Mouse (Mus musculus) mouse embryonic stem cell (cell line): ENCODE measurements around the gene Tmem106c.

Experiments used
- in situ Hi-C, 2 experiments: fragments of 300-500 bp; cut with MboI; formaldehyde crosslinking; loops; 1 replicate in 1 of 2; 3 replicates in 1 of 2; pipeline ENCODE4 v1.14.3; 2019 to 2020; ENCODE audit warnings: low sequenced_read_pairs in 2 of 2, low pct_unique_long_range_greater_than_20kb in 1 of 2, mixed read lengths in 1 of 2; ENCODE audit not compliant: unreplicated experiment in 1 of 2

Tmem106c gene

DNA sequence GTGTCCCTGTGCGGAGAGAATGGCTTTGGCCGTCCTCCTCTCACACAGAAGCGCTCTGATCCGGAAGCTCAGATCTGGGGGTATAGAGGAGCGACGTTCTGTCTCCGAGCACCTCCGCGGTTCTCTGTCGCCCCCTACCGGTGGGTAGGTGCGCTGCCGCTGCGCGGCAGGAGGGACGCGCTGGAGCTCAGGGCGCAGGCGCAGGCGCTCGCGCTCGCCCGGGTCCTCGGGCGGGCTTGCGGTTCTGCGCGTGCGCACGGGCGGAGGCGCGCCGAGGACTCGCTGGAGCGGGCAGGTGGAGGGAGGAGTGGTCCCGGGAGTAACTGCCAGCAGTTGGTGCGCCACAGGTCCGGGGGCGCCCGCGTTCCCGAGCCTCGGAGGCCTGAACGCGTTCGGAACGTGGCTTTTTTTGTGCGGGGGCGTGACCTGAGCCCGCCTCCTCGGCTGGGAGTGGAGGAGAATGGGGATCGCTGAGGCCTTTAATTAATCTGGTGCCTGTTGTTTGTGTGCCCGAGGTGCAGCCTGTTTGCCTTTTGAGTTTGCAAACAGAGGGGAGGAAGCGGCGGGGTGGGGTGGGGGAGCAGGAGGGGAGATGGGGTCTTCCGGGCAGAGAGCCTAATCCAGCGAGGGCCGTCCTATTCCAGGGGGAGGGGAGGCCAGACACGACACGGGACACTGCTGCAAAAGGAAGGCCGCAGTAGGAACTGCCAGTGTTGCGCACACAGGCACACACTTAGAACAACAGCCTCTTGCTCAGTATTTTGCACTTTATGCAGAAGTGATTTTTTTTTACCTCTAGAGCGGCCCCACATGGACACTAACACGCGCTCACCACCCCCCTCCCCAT is at the start of gene Tmem106c:
TSS of gene Tmem106c (plus strand) at position 212 of the 847 bp plus-strand sequence.
- in situ Hi-C loops, result no loop called here

DNA sequence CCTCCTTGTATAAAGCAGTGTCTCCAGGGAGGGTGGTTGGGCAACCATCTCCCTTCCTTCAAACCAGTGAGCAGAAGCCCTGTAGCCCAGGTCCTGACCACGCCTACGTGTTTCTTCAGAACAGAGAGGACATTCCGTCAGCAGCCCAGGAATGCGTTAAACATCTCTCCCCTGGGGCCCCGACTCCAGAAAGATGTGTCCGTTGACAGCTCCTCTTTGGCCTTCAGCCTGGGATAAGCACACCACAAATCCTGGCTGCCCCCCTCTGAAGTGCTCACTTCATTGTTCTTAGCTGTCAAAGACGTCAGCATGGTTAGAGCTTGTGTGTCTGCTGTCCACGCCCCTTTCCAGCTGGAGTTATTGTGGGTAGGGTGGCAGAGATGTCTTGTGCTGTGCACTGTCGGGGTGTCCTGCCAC is 49.7 kb upstream of the Tmem106c start:
- in situ Hi-C loops, result no loop called here

DNA sequence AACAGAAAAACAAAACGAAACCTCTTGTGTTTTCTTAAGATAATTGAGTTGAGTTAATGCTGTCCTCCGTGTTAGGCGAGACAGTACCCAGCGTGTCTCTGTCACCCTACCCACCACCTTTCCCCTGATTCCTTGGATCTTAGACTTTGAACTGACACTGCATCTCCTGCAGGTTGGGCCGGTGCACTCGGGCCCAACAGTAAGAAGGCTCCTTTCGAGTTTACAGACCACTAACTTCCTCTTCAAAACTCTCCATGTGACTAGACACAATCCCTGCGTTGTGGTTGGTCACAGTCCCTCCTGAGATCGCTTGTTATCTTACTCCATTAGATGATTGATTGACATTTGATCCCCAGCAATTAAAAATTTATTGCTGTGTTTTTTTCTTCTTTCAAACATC is 46.0 kb upstream of the Tmem106c start:
- in situ Hi-C loops, result no loop called here

DNA sequence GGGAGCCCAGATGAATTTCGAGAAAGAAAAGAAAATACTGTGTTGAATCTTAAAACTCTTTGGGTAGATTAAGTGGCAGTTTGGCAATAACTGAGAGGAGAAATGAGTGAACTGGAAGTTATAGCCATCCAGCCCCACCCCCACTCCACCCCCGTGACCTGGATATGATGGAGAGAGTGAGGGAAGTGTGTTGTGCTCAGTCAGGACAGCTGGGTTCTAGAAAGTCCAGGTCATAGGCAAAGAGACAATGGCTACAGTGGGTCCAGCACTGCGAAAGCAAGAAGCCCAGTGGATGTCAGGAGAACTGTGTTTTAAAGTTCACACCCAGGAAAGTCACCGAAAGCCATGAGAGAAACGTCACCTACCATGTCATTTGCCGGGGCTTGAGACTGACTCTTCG is 44.8 kb upstream of the Tmem106c start:
- in situ Hi-C loops, result no loop called here

DNA sequence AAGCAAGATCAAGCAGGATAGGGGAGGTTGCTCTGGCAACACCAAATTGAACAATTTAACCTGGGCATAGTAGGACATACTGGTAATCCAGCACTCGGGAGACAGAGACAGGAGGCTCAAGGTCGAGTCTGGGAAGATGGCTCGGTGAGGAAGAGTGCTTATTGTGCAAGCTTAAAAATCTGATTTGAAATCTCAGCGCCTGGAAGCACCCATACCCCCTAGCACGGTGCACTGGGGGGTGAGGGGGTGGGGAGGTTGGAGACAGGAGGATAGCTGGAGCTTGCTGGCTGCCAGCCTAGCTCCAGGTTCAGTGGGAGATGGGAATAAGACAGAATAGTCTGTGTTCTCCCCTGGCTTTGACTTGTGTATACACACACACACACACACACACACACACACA is 43.7 kb upstream of the Tmem106c start:
- in situ Hi-C loops, result no loop called here

DNA sequence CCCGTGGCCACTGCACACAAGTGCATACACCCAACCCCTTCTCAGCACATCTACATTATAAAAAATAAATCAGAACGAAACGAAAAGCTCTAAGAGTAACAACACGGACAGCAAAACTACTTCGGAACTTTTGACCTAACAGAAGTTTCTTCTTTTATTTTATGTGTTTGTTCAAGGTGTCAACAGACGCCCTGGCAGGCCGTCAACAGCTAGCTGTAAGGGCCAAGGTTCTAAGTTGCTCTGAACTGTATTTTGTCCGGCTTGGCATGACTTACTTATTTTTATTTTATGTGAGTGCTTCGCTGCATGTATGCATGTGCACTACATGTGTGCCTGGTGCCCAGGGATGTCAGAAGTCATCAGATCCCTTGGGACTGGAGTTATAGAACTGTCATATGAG is 42.2 kb upstream of the Tmem106c start:
- in situ Hi-C loops, result no loop called here

DNA sequence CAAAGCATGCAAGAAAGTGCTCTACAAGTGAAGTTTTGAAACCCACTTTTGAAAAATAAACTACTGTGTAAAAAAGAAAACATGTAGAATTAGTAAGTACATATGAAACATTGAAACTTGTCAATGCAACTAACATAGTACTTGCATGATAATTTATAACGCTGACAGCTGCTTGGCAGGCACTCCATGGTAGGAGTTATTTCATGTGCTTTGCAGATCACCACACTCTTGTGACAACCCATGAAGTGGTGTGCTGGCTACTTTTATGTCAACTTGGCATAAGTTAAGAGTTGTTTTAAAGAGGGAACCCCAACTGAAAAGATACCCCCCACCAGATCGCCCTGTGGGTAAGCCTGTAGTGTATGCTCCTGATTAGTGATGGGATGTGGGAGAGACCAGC is 41.6 kb upstream of the Tmem106c start:
- in situ Hi-C loops, result no loop called here

DNA sequence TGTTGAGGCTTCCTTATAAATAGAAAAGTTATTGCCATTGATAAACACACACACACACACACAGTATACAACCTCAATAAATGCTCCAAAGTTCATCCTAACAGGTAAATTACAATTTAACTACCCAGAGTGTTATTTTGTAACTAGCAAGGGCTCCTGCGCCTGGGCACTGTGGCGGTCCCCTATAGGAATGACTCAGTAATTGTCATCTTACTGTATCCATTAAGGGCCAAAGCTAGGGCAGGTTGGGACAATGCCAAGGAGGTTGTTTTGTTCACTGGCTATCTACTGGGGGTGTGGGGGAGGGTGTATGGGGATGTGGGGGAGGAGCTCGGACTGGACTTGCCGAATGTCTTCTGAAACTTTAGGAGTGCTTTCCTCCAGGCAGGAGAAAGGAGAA is 37.0 kb upstream of the Tmem106c start:
- in situ Hi-C loops, result no loop called here

DNA sequence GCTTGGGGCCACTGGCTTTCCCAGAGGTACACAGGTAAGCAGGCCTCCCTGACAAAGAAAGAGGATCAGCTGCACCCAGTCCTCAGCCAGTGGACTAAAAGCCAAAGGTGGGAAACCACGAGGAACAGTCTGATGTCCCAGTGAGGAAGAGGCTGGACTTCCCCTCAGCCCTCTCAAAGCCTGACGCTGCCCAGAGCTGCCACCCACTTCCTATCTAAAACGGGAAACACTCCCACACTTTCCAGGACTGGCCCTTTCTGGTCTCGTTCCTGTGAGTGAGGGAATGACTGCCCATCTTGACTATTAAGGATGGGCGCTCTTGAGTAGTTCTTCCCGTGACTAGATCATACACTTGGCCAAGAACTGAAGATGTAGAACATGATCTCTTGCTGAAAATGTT is 36.2 kb upstream of the Tmem106c start:
- in situ Hi-C loops, result no loop called here

DNA sequence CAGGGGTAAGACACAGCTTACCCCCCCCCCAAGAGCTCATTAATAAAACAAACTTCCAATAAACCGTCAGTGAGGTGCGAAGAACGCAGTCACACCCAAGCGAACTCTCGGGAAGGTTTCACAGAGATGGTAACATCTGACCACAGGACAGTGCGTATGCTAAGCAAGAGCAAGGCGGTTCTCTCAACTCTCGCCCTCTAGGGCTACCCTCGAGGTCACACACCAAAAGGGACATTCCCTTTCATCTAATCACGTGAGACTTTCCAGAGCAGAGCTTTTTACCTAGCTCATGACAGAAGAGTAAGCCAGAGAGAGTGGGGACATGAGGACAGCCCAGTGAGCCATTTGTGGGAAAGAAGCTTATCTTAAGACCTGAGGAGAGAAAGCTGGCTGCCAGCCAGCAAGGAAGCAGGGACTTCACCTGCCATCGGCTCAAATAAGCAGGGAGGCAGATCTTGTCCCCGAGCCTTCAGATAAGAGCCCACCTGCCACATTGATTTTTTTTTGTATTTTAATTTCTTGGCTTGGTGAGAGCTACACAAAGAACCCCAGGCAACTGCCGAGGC is 34.7 kb upstream of the Tmem106c start:
- in situ Hi-C loops, result no loop called here

DNA sequence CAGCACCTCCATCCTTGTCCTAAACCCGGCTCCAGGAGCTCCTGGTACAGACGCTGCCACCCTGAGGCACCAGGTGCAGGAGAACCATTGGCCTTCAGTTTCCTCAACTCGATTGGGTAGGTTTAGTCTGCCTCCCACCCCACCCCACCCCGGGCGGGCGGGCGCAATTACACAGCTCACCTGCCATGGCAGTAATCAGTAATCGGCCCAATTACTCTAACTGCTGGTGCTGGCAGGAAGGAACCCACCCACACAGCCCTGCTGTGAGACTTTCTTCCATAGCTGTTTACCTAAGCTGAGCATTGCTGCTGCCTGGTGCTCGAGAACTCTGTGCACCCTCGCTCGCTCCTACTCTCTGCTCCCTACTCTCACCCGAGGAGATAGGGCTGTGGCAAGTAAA is 31.6 kb upstream of the Tmem106c start:
- in situ Hi-C loops, result no loop called here

DNA sequence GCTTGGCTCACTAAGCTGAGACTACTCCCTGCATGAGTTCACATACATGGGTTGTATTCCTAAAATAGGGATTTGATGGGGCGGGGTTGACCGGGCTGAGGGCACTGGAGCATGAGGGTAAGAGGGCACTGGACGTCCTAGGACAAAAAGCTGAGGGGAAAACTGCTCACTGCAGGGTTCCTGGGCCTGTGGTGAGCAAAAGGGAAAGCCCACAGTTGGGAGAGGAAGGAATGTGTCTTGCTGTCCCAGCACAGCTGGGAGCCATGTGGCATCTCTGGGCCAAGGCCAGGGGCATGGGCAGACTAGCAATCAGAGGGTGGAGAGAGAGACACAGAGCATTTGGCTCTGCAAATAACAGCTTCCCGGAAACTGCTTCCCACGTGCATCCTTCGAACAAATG is 25.4 kb upstream of the Tmem106c start:
- in situ Hi-C loops, result no loop called here

DNA sequence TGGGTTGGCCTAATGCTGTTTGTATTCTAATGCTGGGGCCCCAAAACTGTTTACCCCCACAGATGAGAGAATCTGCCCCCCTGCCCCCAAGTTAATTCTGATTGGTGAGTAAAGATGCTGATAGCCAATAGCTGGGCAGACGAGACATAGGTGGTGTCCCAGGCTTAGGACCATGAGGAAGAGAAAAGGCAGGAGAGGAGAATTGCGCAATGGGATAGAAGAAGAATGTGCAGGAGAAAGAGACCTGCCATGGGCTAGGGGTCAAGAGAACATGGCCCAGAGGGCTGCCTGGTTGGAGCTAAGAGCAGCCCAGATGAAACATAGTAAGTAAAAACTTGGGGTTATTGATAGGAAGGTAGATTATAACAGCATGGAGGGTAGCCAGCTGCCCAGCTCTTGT is 23.9 kb upstream of the Tmem106c start:
- in situ Hi-C loops, result no loop called here

DNA sequence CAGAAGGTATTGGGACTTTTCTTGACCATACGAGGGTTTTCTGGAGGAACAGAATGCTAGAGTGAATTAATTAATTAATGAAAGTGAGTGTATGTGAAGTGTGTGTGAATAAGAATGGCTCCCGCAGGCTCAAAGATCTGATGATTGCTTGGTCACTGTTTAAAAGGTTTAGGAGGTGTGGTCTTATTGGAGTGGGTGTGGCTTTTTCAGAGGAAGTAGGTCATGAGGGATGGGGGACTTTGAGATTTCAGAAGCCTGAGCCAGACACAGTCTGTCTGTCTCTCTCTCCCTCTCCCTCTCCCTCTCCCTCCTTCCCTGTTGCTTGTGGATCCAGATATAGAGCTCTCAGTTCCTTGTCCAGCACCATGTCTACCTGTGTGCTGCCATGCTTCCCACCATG is 22.7 kb upstream of the Tmem106c start:
- in situ Hi-C loops, result no loop called here

DNA sequence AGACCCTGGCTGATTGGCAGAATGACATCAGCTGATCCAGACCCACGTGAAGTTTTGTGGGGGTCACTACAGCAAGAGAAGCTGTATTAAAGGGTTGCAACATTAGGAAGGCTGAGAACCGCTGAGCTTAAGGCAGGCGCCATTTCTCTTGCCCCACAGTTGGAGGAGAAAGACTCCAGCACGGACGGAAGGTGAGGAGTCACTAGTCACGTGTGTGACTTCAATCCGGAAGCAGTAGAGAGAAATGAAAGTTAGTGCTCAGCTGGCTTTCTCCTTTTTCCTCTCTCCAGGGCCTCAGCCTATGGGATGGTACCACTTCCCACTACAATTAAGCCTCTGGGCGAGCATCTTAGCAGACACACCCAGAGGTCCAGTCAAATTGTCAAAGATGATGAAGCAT is 21.5 kb upstream of the Tmem106c start:
- in situ Hi-C loops, result no loop called here

DNA sequence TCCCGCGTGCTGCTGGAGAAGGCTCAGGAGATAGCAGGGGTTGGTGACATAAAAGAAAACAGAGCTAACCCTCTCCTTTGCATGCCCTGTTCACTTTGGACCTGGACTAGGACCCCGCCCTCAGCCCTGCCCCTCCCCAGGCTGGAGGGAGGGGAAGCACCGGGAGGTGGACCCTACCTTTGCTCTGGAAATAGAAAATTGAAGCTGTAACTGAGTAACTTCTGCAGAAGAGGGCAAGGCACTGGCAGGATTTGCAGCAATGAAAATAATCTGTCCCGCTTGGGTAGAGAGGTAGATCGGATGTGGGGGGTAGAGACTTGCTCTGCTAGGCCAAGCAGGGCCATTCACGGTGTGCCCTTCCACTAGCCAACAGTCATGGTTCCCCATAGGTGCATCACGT is 20.6 kb upstream of the Tmem106c start:
- in situ Hi-C loops, result no loop called here

DNA sequence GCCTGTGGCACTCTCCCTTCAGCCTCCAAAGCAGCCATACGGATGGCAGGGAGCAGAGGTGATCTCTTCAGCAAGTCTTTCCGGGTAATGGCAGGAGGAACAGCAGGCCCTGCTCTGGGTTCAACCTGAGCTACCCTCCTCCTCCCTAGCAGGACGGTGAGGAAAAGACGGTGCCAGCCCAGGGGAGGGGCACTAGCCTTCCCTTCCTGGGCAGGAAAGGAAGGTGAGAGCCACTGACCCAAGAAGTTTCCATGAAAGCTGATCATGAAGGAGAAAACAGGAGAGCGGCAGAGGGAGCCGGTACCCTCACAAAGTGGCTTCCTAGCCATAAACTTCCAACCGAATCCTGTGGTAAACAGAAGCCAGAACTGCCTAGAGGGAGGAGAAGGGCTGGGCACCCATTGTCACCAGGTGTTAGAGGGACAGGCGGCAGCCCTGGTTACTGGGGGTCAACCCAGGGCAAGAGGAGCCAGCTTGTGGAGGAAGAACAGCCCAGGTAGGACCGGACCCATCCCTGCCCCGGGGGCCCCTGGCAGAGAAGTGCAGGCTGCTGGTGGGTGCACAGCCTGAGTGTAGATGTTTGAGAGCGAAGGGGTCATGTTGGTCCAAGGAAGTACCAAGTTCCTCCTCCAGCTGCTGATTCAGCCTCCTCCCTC is 19.0 kb upstream of the Tmem106c start:
- in situ Hi-C loops, result loop anchor here in 1 of 2 experiments (5.0 kb wide), 1 partner anchor 78 kb away; no protein-coding TSS in a partner anchor

DNA sequence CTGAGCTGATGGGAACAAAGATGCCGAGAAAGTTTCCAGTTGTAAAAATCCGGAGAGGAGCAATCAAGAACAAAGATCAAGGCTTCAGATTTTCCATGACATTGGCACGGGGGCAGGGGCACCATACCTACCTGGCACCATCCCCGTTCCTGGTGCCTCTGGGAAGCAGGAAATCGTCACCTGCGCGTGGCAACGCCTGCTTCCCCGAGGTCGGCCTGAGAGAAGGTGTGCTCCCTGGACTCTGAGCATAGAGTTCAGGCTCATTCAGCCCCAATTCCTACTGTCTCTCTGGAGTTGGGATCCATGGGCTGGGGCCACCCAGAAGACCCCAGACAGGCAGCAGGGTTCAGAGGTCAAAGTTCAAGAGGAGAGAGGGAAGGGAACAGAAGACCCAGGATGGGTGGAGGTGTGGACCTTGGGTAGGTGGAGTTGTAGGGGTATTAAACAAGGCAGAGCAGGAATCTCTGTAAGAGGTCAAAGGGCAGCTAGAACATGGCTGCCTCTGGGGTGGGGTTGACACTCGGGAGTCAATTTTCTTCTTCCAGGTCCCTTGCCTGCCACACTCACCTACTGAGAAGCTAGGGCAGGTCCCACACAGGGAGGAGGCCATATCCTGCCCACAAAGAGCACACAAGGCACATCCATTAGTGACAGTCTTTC is 18.2 kb upstream of the Tmem106c start:
- in situ Hi-C loops, result loop anchor here in 1 of 2 experiments (5.0 kb wide), 1 partner anchor 78 kb away; no protein-coding TSS in a partner anchor

DNA sequence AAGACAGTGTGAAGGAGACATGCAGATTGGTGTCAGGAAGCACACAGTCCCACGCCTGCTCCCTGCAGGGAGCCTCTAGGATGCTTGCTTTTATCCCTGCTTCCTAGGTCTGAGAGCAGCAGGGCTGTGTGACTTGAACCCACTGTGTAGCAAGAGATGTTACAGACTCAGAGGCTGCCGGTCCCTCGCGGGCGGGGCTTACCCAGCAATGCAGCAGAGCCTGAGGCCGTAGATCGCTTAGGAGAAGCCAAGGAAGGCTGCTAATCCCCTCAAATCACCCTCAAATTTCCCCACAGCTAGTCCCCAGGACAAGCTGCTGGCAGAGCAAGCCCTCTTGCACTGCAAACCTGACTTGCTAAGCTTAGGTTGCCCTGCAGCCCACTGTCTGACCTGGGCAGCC is 15.3 kb upstream of the Tmem106c start:
- in situ Hi-C loops, result loop anchor here in 1 of 2 experiments (5.0 kb wide), 1 partner anchor 81 kb away; no protein-coding TSS in a partner anchor
